Mouse (Mus musculus) cerebellum, adult 18-20 months (tissue): ENCODE measurements around the gene Galnt15.

Source experiments
- DNase-seq, 2 experiments: peaks; one replicate each; pipeline ENCODE4 v3.0.0; 2021

Gene Galnt15

GRCm38 (mm10) chr14:32091124-32091523 lies 62.3 kb downstream of the Galnt15 start:
- DNase-seq = no peak

DNA sequence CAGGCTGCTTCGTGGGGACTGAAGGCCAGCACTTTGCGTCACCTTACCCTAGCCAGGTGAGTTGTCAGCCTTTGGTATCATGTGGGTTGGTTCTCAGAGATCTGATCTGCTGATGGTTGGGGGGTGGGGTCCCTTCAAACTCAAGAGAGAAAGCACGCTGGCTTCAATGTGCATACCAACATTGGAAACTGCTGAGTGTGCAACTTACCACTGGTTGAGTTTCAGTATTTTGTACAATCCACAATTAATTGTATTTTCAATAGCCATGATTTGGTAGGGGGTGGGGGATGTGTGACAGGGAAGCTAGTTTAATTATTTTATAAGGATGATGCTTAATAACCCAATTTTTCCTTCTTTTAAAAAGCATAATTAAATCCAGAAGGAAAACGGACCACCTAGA lies 62.9 kb downstream of the Galnt15 start:
- no peak for DNase-seq

DNA sequence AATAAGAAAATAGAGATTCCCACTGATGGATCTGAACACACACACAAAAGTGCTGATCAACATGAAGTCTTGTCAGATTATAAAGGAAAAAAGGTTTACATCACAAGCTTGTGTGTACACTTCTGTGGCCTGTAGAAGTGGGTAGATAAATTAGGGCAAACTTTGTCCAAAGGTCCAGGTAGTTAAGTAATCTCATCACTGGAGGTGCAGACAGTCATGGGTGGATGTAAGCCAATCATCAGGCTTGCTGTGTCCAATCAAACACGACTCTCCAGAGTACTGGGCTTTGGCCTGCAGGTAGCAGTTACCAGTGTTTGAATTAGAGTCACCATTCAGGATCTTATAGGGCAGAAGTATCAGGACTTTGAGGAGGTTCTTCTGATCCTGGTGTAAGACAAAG lies 64.2 kb downstream of the Galnt15 start:
- DNase-seq = no peak

- DNase-seq = no peak
These were observed 64.8 kb downstream of the Galnt15 start for GRCm38 (mm10) chr14:32093500-32094117.

DNA sequence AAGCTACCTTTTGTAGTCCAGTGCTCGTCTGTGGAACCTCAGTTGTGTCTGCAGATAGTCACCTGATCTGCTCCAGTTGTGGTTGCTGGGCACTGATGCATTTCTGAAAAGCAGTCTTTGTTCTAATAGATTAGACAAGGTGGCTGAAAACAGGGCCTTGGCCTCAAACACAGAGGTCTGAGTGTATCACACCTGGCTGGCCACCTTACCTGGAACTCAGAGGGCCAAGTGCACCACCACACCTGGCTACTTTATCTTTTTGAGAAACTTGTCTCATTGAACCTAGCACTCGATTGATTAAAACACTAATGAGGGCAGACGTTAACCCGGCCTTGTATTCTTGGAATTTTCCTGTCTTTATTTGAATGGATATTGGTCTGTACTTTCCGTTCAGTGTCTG lies 66.9 kb downstream of the Galnt15 start:
- DNase-seq = no peak

- DNase-seq = no peak
These were observed 68.0 kb downstream of the Galnt15 start for GRCm38 (mm10) chr14:32096740-32097139.

GRCm38 (mm10) chr14:32097691-32098090 lies 68.9 kb downstream of the Galnt15 start:
- no peak for DNase-seq

DNA sequence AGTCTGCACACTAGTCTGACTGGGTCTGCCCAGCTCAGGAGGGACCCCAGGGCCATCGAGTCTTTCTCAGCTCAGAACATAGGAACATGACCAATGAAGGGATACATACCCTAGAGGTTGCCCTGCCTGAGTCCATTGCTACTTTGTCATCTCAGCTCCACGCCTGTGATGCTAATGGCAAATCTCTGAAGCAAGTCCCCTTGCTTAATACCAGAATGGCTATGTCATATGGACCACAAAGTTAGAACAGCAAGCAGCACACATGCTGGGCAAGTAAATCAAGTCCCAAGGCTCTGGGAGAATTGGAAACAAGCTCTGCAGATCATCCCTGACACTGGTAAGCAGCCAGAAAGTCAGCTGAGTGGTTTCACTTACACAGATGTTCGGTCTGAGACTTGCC lies 70.2 kb downstream of the Galnt15 start:
- DNase-seq = no peak

DNA sequence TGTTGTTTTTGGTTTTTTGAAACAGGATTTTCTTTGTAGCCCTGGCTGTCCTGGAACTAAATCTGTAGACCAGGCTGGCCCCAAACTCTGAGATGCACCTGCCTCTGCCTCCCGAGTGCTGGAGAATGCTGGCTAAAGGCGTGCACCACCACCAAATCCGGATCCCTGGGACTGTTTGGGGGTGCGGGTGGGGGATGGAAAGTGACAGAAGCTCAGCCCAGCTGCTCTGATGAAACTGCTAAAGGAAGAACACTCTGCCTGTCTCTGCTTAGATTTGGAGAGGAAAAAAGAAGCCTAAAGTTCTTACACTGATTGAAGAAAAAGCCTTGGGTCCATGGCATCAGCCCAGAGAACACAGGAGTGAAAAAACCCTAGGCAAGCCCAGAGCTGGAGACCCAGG lies 74.8 kb downstream of the Galnt15 start:
- DNase-seq = no peak

DNA sequence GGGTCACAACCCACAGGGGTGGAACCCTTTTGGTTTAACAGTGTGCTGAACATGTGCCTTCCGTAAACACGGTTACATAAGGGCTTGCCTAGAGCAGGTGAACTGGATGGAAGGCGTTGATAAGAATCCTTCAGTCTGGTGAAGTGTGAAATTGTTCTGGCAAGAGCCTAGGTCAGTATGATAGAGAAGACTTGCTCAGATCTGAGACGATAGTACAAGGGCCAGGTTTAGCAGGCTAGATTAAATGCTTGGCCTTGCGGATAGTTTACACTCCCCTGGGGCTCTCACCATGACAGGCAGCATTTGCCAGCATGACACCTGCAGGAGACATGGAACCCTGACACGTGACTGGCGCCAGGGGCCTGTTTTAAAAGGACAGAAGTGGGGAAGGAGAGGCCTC lies 76.9 kb downstream of the Galnt15 start:
- no peak for DNase-seq

DNA sequence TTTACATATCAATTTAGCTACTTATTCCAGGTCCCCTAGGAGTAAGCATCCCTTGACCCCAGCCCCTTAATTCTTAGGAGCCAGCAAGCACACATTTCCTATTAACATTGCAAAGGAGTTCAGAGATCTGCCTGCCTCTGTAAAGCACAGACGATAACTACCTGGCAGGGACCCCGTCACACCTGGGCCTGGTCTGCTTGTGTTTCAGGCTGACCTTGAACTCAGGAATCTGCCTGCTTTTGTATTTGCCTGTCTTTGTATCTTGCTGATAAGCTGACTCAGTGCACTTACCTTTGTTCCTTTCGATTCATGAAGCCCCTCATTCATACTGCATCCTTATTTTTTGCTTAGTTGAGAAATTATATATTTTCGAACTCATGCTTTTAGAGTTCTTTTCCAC lies 78.1 kb downstream of the Galnt15 start:
- no peak for DNase-seq
